Mouse (Mus musculus) CH12.LX (cell line): ENCODE measurements around the gene Letmd1. TPM values are rescaled to one million over a fixed set of nuclear protein-coding genes. Genes with fewer than 3 reads are reported as not detected.

Experiments
- DNase-seq: peaks from one replicate; pipeline ENCODE4 v3.0.0-alpha.2; 2013; ENCODE audit errors: extremely low read depth
- H3K27ac ChIP-seq: 2 replicates; pipeline ENCODE4 v1.5.1; 2012; ENCODE audit warnings: low read depth, mild to moderate bottlenecking, control low read depth, moderate library complexity; ENCODE audit not compliant: insufficient read depth
- H3K27me3 ChIP-seq: replicated peaks from 2 replicates; pipeline ENCODE3; 2012; ENCODE audit warnings: inconsistent platforms
- H3K36me3 ChIP-seq, 2 experiments: replicated peaks in 1 of 2; 2 replicates each; pipeline versions ENCODE3 to v1.6.1; 2012; ENCODE audit warnings: inconsistent platforms in 1 of 2, low read length in 1 of 2, mild to moderate bottlenecking in 1 of 2, mixed read lengths in 1 of 2, moderate library complexity in 1 of 2; ENCODE audit not compliant: control insufficient read depth in 1 of 2, insufficient read depth in 1 of 2
- H3K4me1 ChIP-seq, 2 experiments: 2 replicates each; pipeline ENCODE4 v1.6.1; 2012; ENCODE audit warnings: inconsistent platforms in 1 of 2, moderate library complexity in 1 of 2; ENCODE audit not compliant: insufficient read depth in 2 of 2, control insufficient read depth in 1 of 2
- H3K4me2 ChIP-seq: 2 replicates; pipeline ENCODE4 v1.6.1; 2012; ENCODE audit warnings: low read depth, mild to moderate bottlenecking, control low read depth; ENCODE audit not compliant: poor library complexity, insufficient read depth, severe bottlenecking
- H3K4me3 ChIP-seq, 3 experiments: fragments of 150-350 bp in 1 of 3; sonication (generic) in 1 of 3; replicated peaks in 1 of 3; 2 replicates each; pipeline versions ENCODE3 to v1.5.1; 2011 to 2012; ENCODE audit warnings: low read depth in 2 of 3, low read length in 2 of 3, mild to moderate bottlenecking in 2 of 3, moderate library complexity in 2 of 3, control low read depth in 1 of 3, improper control_type of control experiment in 1 of 3, inconsistent platforms in 1 of 3, mixed read lengths in 1 of 3; ENCODE audit not compliant: poor library complexity in 1 of 3
- H3K79me2 ChIP-seq: replicated peaks from 2 replicates; pipeline ENCODE4 v1.6.1; 2012; ENCODE audit warnings: mild to moderate bottlenecking, moderate library complexity; ENCODE audit not compliant: control insufficient read depth, poor library complexity, insufficient read depth, severe bottlenecking; ENCODE audit errors: extremely low read depth
- H3K9ac ChIP-seq: 2 replicates; pipeline ENCODE4 v1.6.1; 2012; ENCODE audit warnings: low read depth, mild to moderate bottlenecking, control low read depth, moderate library complexity; ENCODE audit not compliant: insufficient read depth
- H3K9me3 ChIP-seq: replicated peaks from 2 replicates; pipeline ENCODE3; 2012; ENCODE audit warnings: low read length, inconsistent platforms, mixed read lengths
- BHLHE40 ChIP-seq: IDR thresholded peaks from 2 replicates; pipeline ENCODE4 v1.6.1; 2011; ENCODE audit warnings: mild to moderate bottlenecking, low read depth, low read length, improper control_type of control experiment
- CHD1 ChIP-seq: IDR thresholded peaks from 2 replicates; pipeline ENCODE4 v1.6.1; 2012; ENCODE audit warnings: low read depth, low read length, improper control_type of control experiment, inconsistent platforms
- EP300 ChIP-seq: IDR thresholded peaks from 2 replicates; pipeline ENCODE4 v1.6.1; 2011; ENCODE audit warnings: low read length, improper control_type of control experiment
- GABPA ChIP-seq: IDR thresholded peaks from 2 replicates; pipeline ENCODE4 v1.6.1; 2012; ENCODE audit warnings: low read depth, low read length, improper control_type of control experiment, inconsistent platforms; ENCODE audit not compliant: insufficient replicate concordance
- JUND ChIP-seq: conservative IDR thresholded peaks from 2 replicates; pipeline ENCODE4 v1.6.1; 2011; ENCODE audit warnings: low read depth, low read length, improper control_type of control experiment
- MXI1 ChIP-seq: IDR thresholded peaks from 2 replicates; pipeline ENCODE4 v1.6.1; 2011; ENCODE audit warnings: mild to moderate bottlenecking, low read depth, low read length, improper control_type of control experiment
- NRF1 ChIP-seq: IDR thresholded peaks from 2 replicates; pipeline ENCODE4 v1.6.1; 2014; ENCODE audit warnings: low read depth, mild to moderate bottlenecking, inconsistent platforms, low read length, improper control_type of control experiment, moderate library complexity
- POLR2A ChIP-seq: IDR thresholded peaks from 2 replicates; pipeline ENCODE4 v1.6.1; 2011; ENCODE audit warnings: low read depth, mild to moderate bottlenecking, improper control_type of control experiment, low read length
- RCOR1 ChIP-seq: conservative IDR thresholded peaks from 2 replicates; pipeline ENCODE4 v1.6.1; 2012; ENCODE audit warnings: low read depth, mild to moderate bottlenecking, inconsistent platforms, low read length, improper control_type of control experiment
- TCF12 ChIP-seq: IDR thresholded peaks from 2 replicates; pipeline ENCODE4 v1.6.1; 2014; ENCODE audit warnings: low read depth, mild to moderate bottlenecking, inconsistent platforms, low read length, improper control_type of control experiment
- USF2 ChIP-seq: conservative IDR thresholded peaks from 2 replicates; pipeline ENCODE4 v1.6.1; 2011; ENCODE audit warnings: low read depth, low read length, improper control_type of control experiment
- ZC3H11A ChIP-seq: IDR thresholded peaks from 2 replicates; pipeline ENCODE4 v1.6.1; 2012; ENCODE audit warnings: low read depth, mild to moderate bottlenecking, inconsistent platforms, low read length, improper control_type of control experiment
- ZKSCAN1 ChIP-seq: IDR thresholded peaks from 2 replicates; pipeline ENCODE4 v1.6.1; 2012; ENCODE audit warnings: low read depth, inconsistent platforms, low read length, improper control_type of control experiment, borderline replicate concordance
- ZNF384 ChIP-seq: IDR thresholded peaks from 2 replicates; pipeline ENCODE4 v1.6.1; 2012; ENCODE audit warnings: low read depth, low read length, improper control_type of control experiment, inconsistent platforms
- dilution Hi-C: fragments of 300-500 bp; cut with MboI; formaldehyde crosslinking; loops from 2 replicates; pipeline ENCODE4 v1.14.3; 2020; ENCODE audit warnings: low sequenced_read_pairs; ENCODE audit not compliant: extremely low pct_unique_long_range_greater_than_20kb, extremely low pct_ligation_motif_present
- in situ Hi-C: fragments of 300-500 bp; cut with MboI; formaldehyde crosslinking; loops from 3 replicates; pipeline ENCODE4 v1.14.3; 2019; ENCODE audit warnings: low sequenced_read_pairs, low pct_ligation_motif_present, low pct_unique_long_range_greater_than_20kb, mixed read lengths
- polyA plus RNA-seq: library from polyadenylated mRNA; unstranded; fragments of >175 nt; gene quantifications from 2 replicates; pipeline ENCODE4 v1.2.1, GENCODE M21; 2012; ENCODE audit warnings: low read depth; ENCODE audit not compliant: insufficient read length
- total RNA-seq, 2 experiments: library from RNA; depleted of rRNA; stranded (reverse); fragments of 300-350 nt in 1 of 2; fragments of >200 nt in 1 of 2; gene quantifications; 2 replicates each; pipeline ENCODE4 v1.2.3; 2012 to 2014

Gene Letmd1
- total and polyA plus RNA-seq, 3 experiments = 31.4 to 51.3 (median 39.0) TPM

DNA sequence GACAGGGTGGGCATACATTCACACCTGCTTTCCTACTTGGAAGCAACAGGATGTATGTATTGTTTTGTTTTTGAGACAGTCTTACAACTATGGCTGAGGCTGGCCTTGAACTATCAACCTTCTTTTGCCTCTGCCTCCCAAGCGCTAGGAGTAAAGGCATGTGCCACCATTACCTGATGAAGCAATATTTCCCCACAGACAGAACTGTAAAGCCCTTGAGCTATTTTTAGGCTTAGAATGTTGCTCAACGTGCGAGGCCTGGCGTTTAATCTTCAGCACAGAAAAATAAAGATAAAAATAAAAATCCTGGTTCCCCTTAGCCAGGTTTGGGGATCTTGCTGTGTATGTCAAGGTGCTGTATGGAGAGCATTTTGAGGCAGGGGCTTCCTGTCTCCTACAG is 32.7 kb upstream of the Letmd1 start:
- in situ Hi-C loops = no loop called here
- Histone ChIP-seq H3K27ac (no peak overlapping the region), H3K27me3 (peaks cover 37% of the 10 kb centered on the region), H3K36me3 (no peaks in the 10 kb centered on the region), H3K4me3 (no peak overlapping the region), H3K4me1 (0 out of 4 replicates have a peak, but pooled peaks cover 0 to 2% of the 10 kb centered on the region in 2 experiments), H3K9me3 (no peaks in the 10 kb centered on the region), H3K4me2 (no peak overlapping the region), H3K79me2 (no peaks in the 10 kb centered on the region), H3K9ac (no peak overlapping the region)
- dilution Hi-C loops = no loop called here
- DNase-seq = no peak
- TF ChIP-seq POLR2A (no peak), JUND (no peak), NRF1 (no peak), ZKSCAN1 (no peak), ZNF384 (no peak)

DNA sequence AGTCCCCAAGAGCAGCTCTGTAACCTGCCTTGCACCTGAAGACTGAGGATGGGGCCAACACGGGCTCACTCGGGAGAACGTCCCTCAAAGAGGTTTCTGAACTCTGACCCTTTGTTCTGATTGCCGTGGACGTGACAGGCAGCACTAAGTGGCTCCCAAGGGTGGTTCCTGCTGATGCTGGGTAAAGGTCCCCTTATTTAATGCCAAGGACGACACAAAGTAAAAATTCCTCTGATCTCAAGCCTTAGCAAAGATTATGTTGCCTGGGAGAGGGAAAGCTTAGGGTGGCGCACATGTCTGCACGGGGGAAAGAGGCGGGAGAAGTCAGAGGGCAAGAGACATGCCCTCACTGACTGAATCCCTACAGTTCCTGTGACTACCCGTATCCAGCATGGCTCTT is 32.3 kb upstream of the Letmd1 start:
- Histone ChIP-seq H3K36me3 (no peaks in the 10 kb centered on the region), H3K9ac (no peak overlapping the region), H3K9me3 (no peaks in the 10 kb centered on the region), H3K4me2 (no peak overlapping the region), H3K4me3 (no peak overlapping the region), H3K79me2 (no peaks in the 10 kb centered on the region), H3K27ac (no peak overlapping the region), H3K27me3 (peaks cover 36% of the 10 kb centered on the region), H3K4me1 (0 out of 4 replicates have a peak, but pooled peaks cover 0 to 2% of the 10 kb centered on the region in 2 experiments)
- in situ Hi-C loops = no loop called here
- TF ChIP-seq JUND = no peak
- no peak for TF ChIP-seq GABPA
- no peak for TF ChIP-seq USF2
- TF ChIP-seq ZKSCAN1 = no peak
- no peak for TF ChIP-seq RCOR1
- TF ChIP-seq EP300 = no peak
- TF ChIP-seq BHLHE40 = no peak
- TF ChIP-seq MXI1 = no peak
- no peak for TF ChIP-seq TCF12
- no peak for TF ChIP-seq ZC3H11A
- no peak for TF ChIP-seq CHD1
- no peak for DNase-seq
- dilution Hi-C loops = no loop called here
